Mouse (Mus musculus) neural tube, embryonic 10.5 days (tissue): ENCODE data around the gene Mgat4d.
"Not testable (repeated sequence)": the region's sequence is repeated elsewhere in the genome, so short reads cannot be mapped to it uniquely, and the experiment has no call there.

ENCODE experiments used
- DNase-seq: peaks from one replicate; pipeline ENCODE4 v3.0.0-alpha.2; 2017; ENCODE audit warnings: low spot score; ENCODE audit errors: extremely low spot score

Gene Mgat4d

DNA sequence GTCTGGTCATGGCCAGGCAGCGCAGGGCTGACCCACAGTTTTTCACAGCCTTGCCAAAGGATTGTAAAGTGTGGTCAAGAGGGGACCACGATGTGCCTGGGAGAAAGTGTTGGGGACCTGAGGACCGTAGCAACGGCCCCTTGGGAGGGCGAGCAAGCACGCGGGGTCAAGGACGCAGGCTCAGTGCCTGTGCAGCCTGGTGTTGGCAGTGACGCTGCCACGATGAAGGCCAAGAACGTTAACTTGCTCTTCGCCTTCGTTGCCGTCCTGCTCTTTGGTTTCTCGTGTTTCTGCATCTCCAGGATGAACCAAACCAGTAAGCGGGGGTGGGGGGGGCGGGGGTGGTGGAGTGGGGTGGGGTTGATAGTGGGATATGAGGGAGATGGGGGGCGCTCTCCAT is at the start of gene Mgat4d:
TSS of gene Mgat4d (plus strand) at position 209 of the 400 bp plus-strand sequence.
- no peak for DNase-seq

DNA sequence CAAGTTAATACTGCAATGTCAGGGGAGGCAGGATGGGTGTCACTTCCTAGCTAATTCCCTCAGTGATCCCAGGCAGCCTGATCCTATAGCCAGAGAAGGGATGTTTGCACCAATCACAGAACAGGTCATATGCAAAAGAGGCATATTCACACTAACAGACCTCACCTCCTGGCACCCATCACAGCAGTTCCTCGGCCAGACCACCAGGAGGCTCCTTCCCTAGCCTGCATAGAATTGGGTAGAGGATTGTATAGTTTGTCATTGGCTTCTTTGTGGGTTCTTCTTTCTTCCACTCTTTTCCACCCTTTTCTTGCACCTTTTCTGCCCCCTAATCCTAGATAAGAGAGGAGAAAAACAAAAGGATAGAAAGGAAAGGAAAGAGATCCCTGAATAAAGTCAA is 48.1 kb upstream of the Mgat4d start:
- DNase-seq: no peak

DNA sequence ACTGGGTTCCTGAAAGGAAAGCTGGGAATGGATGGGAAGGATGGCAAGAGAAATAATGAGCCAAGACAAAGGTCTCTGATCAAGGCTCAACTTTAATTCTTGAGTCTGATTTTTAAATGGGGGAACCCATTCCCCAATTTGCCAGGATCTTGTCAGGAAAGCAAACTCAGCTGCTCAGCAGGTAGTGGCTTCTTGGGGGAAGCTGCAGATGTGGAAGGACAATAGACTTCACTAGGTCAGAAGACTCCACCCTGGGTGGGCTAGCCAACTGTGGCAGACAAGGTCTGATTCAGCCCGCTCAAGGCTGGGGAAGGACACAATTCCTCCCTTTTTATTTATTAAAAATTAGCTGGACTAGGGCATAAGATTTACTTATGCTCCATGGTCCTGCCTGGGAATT is 43.3 kb upstream of the Mgat4d start:
- DNase-seq: no peak

DNA sequence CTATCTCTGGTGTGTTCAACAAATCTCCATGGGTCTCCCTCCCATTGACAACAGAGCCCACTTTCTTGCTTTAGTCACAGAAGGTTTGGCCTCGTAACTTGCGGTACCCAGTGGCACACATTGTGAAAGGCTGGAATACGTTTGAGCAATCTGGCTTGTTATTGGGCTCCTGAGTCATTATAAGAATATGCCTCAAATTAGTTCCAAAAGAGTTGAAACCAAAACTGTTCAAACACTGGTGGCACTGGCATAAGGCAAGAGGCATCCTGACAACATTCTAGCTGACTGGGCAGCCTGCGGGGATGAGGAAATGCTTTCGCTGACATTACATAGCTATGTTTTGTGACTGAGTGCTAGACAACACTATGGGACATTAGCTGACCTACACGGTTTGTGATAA is 38.4 kb upstream of the Mgat4d start:
- no peak for DNase-seq

DNA sequence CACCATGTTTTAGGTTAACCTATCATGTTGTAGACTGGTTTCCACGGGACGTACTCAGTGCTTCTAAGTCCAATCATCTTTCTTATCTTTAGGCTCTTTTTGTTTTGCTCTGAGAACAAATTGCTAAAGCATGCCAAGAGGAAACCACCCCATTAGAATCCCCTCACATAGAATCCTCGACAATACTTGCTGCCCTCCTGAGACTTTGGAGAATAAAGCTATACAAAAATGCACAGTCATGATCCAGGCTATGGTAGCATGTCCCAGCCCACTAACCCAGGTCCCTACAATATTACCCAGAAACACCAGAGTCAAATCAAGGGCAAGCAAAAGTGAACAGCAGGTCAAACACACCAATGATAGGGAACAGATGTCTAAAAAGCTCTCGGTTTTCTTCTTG is 33.2 kb upstream of the Mgat4d start:
- DNase-seq: not testable (repeated sequence)

DNA sequence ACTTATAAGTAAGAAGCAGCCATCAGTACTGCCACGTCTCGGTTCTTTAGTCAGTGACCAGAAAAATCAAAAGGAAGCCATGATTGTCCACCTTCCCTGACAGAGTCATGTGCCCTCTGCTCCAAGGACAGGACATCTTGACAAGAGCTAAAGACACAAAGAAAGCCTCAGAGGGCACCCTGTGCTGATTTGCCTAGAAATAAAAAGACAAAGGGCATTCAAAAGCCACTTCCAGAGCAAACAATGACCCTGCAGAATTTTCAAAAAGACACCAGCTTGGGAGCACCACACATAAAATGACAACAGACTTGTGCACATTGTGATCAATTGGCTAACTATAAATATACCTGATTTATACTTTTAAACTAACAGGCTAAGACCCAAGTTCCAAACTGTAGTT is 32.6 kb upstream of the Mgat4d start:
- no peak for DNase-seq

DNA sequence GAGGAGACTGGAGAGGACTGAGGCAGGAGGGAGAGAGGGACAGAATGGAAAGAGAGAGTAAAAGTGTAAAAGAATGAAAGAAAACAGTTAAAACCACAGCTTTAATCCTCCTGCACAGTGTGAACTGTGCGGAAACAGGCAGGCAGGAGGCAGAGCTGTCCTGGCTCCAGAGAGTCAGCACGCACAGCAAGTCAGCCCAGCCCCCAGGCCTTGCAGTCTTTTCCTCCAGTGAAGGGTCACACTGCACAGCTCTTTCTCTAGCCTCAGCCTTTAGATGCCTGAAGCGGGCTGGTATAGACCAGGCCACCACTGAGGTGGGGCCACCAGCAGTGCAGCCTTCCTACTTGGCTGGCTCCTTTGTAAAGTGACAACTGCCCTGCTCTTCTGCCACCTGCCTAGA is 27.7 kb upstream of the Mgat4d start:
- no peak for DNase-seq

DNA sequence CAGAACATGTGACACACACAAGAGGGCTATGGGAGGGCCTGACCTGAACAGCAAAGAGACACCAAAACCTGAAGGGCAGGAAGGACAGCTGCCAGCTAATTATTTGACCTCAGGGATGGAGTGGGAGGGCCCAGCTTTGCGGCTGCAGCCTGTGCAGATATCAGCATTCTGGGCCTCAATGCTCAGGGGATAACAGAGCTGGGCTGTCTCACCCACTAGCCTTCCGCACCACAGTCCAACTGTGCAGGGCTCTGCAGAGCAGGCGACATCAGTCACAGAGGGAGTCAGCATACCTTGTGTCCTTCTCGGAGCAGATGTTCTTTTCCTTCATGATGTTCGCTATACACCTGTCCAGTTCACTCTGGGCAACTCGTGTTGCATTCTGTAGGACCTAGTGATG is 25.9 kb upstream of the Mgat4d start:
- no peak for DNase-seq

DNA sequence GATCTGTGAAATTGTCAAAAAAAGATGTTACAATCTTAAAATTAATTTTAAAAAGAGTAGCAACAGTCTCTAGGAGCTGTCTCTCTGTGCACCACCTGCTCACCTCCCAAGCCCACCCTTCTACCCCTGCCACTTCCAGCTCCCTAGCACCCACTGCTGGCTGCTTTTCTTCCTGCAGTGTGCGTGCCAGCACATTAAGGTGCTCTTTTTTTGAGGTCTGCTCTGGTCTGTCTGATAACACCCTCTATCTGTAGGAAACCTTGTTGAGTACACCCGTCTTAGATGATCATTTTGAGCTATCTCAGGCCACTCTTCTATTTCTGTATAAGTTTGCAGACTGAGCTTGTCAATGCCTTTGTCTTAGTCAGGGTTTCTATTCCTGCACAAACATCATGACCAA is 25.2 kb upstream of the Mgat4d start:
- no peak for DNase-seq

DNA sequence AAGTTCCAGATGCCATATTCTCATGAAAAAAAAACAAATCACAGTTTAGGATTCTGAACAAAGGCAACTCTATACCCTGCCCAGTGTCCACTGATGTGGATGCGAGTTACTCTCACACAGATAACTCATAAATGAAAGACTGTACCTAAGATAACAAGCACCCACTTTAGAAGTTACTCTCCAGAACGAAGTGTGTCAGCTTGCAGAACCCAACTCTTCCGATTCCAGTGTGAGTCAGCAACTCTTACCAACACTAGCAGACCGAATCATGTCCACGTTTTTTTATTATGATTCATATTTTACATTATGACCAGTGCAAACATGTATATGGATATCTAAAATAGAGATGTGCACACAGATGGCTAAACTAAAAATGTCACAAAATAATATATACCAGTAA is 20.4 kb upstream of the Mgat4d start:
- no peak for DNase-seq

DNA sequence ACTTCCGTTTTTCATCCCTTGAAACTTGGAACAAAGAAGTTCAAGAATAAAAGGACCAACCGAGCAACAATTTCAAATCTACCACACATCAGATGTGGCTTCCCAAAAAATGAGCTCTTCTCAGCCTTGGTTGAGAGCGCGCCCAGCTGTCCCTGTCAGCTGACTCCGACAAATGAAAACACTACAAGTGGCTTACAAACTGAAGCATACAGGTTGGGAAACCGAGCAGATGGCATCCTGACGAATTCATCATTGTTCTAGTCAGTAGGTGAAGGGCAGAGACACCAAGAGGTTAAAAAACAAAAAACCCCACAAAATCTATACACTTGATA is 16.7 kb upstream of the Mgat4d start:
- DNase-seq: no peak

DNA sequence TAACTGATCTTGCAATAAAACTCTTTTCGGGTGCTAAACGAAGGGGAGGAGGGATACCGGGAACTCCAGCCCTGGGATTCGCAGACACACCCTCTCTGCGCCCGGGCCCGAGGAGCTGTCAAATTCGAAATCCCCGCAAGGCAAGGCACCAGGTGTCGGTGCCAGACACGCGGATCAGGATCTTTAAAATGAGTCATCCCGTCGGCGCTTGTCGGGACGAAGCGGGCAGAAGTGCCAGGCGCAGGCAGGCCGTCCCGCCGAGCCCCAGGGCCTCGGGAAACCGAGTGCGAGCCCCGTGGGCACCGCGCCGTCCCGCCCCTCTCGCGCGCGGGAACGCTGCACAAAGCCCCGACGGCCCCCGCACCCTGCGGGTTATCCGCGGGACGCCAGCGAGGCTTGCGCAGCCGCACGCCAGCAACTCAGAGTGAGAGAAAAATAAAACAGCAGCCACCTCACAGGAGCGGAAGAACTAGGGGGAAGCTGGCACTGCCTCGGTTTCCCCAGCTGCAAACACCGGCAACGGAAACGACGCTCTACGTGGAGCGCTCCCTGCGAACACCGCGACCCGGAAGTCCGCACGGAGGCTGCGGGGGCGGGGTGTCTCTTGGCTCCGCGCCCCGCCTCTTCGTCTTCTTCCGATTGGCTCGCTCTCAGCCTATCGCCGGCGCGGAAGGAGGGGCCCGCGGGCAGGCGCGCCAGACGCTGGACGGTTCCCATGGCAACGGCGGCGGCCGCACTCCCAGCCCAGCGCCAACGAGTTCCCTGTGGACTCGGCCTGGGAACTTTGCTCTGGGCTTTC is 16.2 kb upstream of the Mgat4d start, which contains the start of gene Elmod2:
TSS of gene Elmod2 (minus strand) at position 588 of the 799 bp plus-strand sequence.
- peak; percentile 92 for DNase-seq

DNA sequence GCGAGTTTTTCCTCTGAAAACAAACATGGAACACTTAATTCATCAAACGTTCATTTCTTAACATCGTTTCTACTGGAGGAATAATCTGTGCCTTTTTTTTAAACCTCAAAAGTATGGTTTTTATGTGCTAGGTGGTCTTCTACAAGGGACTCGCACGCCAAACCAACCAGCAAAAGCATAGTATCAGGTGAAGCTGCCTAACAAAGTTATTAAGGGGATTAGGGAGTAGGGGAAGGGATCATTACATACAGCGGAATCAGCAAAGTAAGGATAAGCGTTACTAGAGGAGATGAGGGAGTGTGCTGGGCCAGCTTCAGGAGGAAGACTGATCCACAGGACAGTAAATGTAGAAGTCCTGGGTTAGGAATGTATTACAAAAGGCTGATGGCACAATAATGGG is 15.4 kb upstream of the Mgat4d start:
- DNase-seq: no peak

DNA sequence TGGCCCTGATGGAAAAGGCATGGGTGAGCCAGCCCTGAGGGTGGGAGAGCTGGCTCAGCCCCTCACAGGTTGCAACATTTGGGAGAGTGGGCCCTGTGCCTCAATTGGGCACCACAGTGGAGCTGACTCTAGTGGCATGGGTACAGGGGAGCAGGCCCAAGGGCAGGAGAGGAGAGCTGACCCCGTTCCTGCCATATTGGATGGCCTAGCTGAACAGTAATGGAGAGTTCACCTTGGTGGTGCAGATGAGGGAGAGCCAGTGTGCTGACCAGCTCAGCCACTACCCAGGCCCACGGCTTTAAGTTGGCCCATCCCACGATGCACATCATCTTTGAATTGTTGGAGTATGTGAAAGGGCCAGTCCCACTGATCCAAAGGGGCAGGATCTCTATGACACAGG is 6.2 kb upstream of the Mgat4d start:
- DNase-seq: no peak

DNA sequence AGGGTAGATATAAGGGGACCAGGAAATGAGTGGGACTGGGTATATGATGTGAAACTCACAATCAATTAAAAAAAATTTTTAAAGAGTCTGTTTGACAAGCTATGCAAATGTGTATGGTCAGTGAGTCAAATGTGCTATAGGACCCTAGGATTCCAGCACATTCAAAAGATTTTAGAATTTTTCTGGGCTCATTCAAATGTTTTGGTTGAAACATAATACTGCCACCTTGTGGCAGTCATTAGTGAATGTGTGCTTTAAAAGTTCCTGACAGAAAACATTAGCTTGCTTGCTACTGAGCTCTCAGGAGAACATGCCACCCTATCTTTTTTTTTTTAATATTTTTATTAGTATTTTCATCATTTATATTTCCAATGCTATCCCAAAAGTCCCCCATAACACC is 5.6 kb upstream of the Mgat4d start:
- no peak for DNase-seq

DNA sequence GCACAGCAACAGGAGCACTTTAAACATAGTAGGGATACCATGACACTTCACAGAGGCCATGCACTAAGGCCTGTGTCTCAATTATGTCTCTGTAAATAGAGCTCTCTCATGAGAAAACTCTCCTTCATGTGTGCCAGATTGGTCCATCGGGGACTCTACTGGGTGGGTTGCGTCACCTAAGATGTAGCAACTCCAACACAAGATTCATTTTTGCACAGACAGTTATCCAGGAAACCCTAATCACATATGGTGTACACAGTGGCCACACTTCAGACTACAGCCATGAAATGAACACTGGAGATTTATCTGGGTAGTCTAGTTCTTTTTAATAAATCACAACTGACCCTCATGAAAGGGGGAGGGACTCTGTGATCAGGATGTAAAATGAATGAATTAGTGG is 3.0 kb downstream of the Mgat4d start:
- no peak for DNase-seq

DNA sequence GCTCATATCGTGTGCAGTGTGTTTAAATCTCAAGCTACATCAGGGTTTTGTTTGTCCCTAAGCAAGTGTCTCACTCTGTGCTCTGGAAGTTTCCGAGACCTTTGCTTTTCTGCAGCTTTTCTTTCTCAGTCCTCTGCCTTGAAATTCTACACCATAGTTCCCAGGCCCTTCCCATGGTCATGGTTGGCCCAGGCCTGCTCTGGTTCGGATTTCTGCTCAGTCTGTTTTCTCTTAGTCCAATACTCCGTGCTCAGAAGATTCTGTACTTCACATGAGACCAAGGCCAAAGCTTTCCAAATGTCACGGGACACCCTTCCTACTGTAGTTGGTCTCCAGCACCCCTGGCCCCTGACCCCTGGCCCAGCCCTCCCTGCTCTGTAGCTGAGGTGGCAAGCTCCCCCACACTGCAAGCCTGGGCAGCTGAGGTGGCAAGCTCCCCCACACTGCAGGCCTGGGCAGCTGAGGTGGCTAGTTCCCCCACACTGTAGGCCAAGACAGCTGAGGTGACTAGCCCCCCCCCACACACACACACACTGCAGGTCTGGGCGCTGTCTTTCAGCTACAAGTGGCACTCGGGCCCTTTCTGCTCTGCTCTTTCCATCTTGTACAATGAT is 15.0 kb downstream of the Mgat4d start:
- no peak for DNase-seq

DNA sequence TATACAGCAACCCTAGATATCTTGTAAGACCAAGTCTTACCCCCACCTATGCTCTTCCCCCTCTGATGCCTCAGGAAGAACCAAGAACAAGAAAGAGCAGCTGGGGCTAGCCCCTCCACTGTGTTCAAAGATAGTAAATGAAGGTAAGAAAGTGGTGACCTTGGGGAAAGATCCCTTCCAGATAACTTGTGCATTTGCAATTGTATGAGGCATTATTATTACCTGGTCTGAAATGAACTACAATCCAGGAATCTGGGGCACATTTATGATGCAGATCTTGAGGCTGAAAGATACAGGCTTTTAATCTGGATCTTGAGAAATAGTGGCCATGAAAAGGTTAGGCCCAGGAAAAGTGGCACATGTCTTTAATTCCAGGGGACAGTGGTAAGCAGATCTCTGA is 29.0 kb downstream of the Mgat4d start:
- DNase-seq: no peak

DNA sequence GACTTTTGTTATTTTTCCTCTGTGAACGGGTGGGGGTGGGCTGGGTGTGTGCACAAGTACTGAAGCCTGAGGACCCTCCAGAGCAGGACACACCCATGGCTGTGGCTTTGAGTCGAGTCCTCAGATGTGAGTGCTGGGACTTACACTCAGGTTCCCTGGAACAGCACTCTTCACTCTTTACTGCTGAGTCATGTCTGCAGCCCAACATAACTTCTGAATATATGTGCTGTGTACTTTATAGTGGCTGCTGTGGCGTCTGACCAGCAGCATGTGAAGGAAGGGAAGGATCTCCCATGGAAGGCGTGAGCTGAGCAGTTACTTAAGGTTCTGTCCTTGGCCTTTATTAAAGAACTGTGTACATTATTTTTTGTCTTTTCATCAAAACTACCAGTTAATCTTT is 31.9 kb downstream of the Mgat4d start:
- no peak for DNase-seq

DNA sequence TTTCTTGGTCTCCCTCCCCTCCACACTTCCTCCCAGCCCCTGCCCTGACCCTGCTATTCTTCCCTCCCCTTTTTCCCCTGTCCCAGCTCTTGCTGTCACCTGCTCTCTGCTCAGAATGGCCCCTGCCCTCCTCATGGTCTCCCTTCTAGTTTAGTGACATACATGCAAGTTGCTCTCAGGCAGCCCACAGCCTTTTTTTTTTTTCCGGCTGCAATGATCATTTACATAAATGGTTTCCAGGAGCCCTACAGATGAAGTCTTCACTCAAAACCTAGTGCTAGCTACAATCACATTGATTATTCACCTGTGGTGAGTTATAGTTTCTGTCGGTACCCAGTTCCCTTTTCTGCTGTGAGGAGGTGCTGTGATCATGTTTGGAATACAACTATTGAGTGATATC is 32.7 kb downstream of the Mgat4d start:
- DNase-seq: no peak

DNA sequence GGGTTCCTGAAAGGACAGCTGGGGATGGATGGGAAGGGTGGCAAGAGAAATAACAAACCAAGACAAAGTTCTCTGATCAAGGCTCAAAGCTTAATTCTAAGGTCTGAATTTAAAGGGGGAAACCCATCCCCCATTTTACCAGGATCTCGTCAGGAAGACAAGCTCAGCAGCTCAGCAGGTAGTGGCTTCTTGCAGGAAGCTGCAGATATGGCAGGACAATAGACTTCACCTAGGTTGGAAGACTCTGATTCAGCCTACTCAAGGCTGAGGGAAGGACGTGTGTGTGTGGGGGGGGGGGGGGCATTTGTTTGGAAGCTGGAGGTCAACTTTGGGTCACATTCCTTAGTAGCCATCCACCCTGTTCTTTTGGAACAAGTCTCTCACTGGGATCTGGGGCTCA is 34.6 kb downstream of the Mgat4d start:
- no peak for DNase-seq

DNA sequence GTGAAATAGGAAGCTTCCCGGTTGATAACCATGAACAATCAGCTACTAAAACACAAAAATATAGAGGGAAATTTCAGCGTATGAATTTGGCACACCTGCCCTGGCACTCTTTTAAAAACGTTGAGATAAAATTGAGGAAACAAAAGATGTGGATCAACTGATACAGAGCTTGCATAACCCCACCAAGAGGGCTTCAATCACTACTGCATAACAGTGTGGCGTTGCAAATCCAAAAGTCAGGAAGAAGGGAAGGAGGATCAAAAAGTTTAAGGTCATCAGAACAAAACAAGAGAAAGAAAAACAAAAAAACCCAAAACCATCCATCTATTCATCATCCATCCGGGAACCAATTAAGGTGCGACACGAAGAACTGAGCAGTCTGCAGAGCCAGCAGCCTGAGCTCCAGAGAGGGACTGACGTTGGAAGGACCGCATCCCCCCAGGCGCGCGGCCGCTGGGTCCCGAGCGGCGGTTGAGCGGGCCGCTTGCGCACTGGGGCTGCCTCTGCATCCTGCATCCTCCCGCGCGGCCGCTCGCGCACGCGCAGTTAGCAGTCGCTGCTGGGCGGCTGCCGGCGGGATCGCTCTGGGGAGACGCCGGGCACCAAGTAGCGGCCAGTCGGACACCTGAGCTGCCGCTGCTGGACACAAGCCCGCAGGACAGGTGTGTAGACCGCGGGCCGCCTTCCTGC is 41.2 kb downstream of the Mgat4d start, which contains the start of gene Clgn:
TSS of gene Clgn (plus strand) at position 552 of the 690 bp plus-strand sequence.
- peak; percentile 75 for DNase-seq
